Mouse (Mus musculus) ovary, postnatal 14 days (tissue): Measurements from ENCODE around the gene Yipf6.
"Not testable (repeated sequence)": the region's sequence is repeated elsewhere in the genome, so short reads cannot be mapped to it uniquely, and the experiment has no call there.

Experiments
- DNase-seq: peaks from one replicate; pipeline ENCODE4 v3.0.0; 2022; ENCODE audit warnings: low spot score

The Yipf6 gene

GRCm38 (mm10) chrX:98936101-98936500 lies at the start of gene Yipf6:
TSS of gene Yipf6 (plus strand) at chrX:98936316.
- no peak for DNase-seq

- DNase-seq, result no peak
Measured at GRCm38 (mm10) chrX:98890072-98890405, 46.1 kb upstream of the Yipf6 start.

DNA sequence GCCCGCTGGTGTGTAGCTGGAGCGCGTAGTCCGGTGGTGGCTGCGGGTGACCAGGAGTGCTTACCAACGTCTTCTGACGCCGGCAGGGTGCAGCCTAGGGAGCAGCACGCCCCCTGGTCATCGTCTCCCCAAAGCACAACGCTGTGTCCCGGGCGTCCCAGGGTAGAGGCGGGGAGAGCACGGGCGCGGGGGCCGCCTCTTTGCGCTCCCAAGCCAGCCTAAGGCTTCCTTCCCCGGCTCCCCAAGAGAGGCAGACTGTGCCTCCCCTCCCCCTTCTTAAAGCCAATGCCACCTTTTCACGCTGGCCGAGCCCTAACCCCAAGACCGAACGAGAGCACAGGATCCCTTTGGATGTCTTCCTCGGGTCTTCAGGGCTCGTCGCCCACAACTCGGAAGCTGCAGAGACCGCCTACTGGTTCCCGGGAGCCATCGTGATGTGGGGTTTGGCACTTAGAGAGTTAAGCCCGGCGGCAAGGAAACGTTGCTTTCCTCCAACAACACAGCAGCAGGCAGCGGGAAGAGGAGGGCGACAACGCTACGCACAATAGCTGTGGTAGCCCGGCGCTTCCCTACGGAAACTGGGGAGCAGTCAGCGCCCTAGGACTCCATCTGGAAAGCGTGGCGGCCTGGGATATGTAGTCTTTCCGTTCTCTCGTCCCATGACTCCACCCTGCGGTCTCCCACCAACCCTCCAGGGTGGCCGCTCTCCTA lies 45.6 kb upstream of the Yipf6 start, which contains the start of gene Ophn1:
TSS of gene Ophn1 (minus strand) at position 620 of the 711 bp plus-strand sequence.
- peak; percentile 46 for DNase-seq

GRCm38 (mm10) chrX:98898307-98898706 lies 37.8 kb upstream of the Yipf6 start:
- peak; percentile 38 for DNase-seq

GRCm38 (mm10) chrX:98904226-98904625 lies 31.9 kb upstream of the Yipf6 start:
- no peak for DNase-seq

- no peak for DNase-seq
Measured at GRCm38 (mm10) chrX:98908910-98909309, 27.2 kb upstream of the Yipf6 start.

GRCm38 (mm10) chrX:98919423-98919822 lies 16.7 kb upstream of the Yipf6 start:
- DNase-seq, result peak; percentile 4

- DNase-seq, result peak; percentile 95
Measured at GRCm38 (mm10) chrX:98936707-98937554, 815 bp downstream of the Yipf6 start.

DNA sequence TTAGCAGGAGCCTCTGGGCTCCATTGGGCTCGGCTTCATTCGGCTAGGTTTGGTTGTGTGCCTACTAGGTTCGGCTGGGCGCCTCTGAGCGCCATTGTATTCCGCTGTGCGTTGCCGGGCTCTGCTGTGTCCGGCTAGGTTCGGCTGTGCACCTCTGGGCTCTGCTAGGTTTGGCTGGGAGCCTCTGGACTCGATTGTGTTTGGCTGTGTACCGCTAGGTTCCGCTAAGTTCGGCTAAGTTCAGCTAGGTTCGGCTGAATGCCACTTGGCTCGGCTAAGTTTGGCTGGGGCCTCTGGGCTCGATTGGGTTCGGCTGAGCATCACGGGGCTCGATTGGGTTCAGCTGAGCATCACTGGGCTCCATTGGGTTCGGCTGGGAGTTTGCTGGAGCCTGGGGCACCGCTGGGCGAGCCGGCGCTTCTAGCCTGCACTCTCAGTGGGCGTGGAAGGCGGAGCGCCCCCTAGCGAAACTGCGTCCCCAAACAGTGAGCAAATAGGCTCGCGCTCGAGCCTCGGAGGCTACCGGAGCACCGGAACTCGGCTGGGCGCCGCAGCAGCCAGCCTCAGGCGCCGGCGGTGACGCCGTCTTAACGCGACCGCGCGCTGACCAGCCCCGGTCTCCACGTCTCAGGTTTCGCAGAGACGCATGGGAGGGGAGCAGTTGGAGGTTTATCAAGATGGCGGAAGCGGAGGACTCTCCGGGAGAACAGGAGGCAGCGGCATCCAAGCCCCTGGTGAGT lies 1.6 kb downstream of the Yipf6 start:
- DNase-seq, result peak; percentile 84

DNA sequence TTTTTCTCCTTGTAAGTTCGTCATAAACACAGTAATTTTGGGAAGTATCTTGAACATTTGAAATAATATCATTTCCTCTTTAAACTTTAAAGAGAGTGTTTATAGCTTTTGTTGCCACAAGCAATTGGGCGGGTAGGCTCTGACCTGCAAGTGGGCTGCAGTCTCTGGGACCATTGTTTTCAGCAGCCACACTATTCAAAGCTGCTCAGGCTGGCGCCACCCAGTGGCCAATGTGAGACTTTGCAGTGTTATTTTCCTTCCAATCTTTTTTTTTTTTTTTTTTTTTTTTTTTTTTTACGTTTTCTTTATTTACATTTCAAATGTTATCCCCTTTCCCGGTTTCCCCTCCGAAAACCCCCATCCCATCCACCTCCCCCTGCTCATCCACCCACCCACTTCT lies 17.8 kb downstream of the Yipf6 start:
- DNase-seq, result no peak

DNA sequence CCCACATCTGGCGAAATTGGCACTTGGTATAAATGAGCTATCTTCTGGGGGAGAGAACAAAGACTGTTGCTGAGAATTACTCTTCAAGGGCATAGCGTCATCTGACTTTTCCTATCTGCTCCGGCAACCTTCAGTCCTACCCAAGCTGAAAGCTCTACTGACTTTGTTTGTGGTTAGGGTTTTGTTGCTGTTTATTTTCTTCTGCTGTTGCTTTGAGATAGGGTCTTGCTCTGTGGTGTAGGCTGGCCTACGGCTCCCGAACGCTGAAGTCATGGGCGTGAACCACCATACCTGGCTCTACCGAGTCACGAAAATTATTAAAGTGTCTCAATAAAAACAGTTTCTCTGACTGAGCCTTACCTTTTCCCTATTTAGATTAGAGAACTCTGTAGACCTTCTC lies 22.2 kb downstream of the Yipf6 start:
- DNase-seq, result no peak

- no peak for DNase-seq
Measured at GRCm38 (mm10) chrX:98959050-98959449, 22.9 kb downstream of the Yipf6 start.

DNA sequence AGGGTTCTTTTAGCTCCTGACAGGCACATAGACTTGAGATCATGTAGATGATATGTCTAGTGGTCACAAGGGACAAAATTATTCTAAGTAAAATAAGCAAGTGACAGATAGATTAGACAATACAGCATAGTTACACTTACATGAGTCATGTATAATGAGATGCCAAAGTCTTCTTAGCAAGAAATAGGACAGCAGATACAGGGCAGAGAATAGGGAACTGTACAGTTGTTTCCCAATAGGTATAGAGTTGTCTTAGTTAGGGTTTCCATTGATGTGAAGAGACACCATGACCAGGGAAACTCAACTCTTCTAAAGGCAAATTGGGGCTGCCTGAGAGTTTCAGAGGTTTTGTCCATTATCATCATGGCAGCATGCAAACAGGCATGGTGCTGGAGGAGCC lies 27.6 kb downstream of the Yipf6 start:
- DNase-seq, result no peak

- no peak for DNase-seq
Measured at GRCm38 (mm10) chrX:98964513-98964912, 28.4 kb downstream of the Yipf6 start.

DNA sequence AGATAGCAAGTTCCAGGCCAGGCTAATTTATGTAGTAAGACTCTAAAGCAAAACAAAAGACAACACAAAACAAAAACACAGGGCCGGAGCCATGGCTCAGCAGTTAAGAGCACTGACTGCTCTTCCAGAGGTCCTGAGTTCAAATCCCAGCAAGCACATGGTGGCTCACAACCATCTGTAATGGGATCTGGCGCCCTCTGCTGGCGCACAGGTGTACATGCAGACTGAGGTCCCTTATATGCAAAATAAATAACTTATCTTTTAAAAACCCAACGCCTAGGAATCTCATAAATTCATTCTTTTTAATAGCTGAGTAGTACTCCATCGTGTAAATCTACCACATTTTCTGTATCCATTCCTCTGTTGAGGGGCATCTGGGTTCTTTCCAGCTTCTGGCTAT lies 50.5 kb downstream of the Yipf6 start:
- DNase-seq, result not testable (repeated sequence)

- DNase-seq, result peak; percentile 49
Measured at GRCm38 (mm10) chrX:98989574-98989973, 53.5 kb downstream of the Yipf6 start.
